Mouse (Mus musculus) layer of hippocampus, adult 6 months (tissue): Measurements from ENCODE around the gene Anxa3. TPM values are rescaled to one million over a fixed set of nuclear protein-coding genes. Genes with fewer than 3 reads are reported as not detected.

Experiments
- long read RNA-seq, 2 experiments: library from polyadenylated mRNA; unstranded; transcript quantifications; one replicate each; pipeline ENCODE4 v2.0.0; 2019 to 2020
- polyA plus RNA-seq: library from polyadenylated mRNA; unstranded; fragments of <200 nt; fragmentation: Nextera tagmentation; gene quantifications from 2 replicates; pipeline ENCODE4 v1.2.3, GENCODE M21; 2021

The Anxa3 gene
- 16.6 and 21.4 TPM in 2 replicates for polyA plus RNA-seq
- long read RNA-seq, experiment 1, transcript Anxa3-201 (13 exons, 1,595 nt), result major isoform, 33 of 35 reads
- long read RNA-seq, experiment 1, partial matches to known transcripts, result 0 of 35 reads
- long read RNA-seq, experiment 1, other reads (novel, unspliced or antisense), result 2 of 35 reads
- long read RNA-seq, experiment 2, transcript Anxa3-201 (13 exons, 1,595 nt), result major isoform, 68 of 75 reads
- long read RNA-seq, experiment 2, partial matches to known transcripts, result 0 of 75 reads
- long read RNA-seq, experiment 2, other reads (novel, unspliced or antisense), result 7 of 75 reads

GRCm38 (mm10) chr5:96792936-96793718, at the start of gene Anxa3:
TSS of gene Anxa3 (plus strand) at chr5:96793339.

Other genes with a start within 250 kb of the Anxa3 start
- gene Bmp2k, start 204.3 kb downstream of the Anxa3 start, polyA plus RNA-seq, result 6.6 and 10.3 TPM in 2 replicates